Mouse (Mus musculus) ES-Bruce4 (cell line): Measurements from ENCODE around the gene Cers5.

ENCODE experiments used
- CTCF ChIP-seq: IDR thresholded peaks from one replicate; pipeline ENCODE4 v1.8.1; 2011; ENCODE audit warnings: low read depth, low read length
- EP300 ChIP-seq: IDR thresholded peaks from 2 replicates; pipeline ENCODE4 v1.6.1; 2011; ENCODE audit warnings: low read depth, low read length; ENCODE audit not compliant: insufficient read depth
- POLR2A ChIP-seq: IDR thresholded peaks from one replicate; pipeline ENCODE4 v1.8.1; 2011; ENCODE audit warnings: low read length; ENCODE audit not compliant: insufficient read depth

- TF ChIP-seq EP300 (0 out of 2 replicates have a peak, but pooled peaks have one; percentile 21), CTCF (no peak), POLR2A (no peak)
Observed at GRCm38 (mm10) chr15:99723120-99723514, 49.6 kb downstream of the Cers5 start.
